Mouse (Mus musculus) NIH3T3 (cell line): ENCODE results near the gene Gm44965.

Experiments used
- DNase-seq: peaks from one replicate; pipeline ENCODE4 v3.0.0-alpha.2; 2012; ENCODE audit warnings: low read depth

Gene Gm44965

DNA sequence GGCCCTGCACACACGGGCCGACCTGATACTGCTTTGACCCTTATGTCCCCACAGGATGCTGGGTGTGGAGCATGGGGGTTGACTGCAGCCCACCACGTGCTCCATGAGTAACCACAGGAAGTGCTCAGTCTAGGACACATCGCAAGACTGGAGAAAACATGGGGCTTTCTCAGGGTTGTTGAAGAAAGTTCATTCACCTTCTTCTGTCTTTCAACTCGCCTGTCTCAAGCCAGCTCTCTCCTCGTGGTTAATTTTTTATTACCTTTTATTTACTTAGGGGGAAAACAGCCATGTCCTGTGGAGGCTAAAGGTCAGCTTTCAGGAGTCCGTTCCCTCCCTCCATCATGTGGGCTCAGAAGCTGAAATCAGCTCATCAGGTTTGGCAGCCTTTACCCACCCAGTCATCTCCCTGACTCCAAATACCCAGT lies 72.4 kb downstream of the Gm44965 start:
- no peak for DNase-seq

DNA sequence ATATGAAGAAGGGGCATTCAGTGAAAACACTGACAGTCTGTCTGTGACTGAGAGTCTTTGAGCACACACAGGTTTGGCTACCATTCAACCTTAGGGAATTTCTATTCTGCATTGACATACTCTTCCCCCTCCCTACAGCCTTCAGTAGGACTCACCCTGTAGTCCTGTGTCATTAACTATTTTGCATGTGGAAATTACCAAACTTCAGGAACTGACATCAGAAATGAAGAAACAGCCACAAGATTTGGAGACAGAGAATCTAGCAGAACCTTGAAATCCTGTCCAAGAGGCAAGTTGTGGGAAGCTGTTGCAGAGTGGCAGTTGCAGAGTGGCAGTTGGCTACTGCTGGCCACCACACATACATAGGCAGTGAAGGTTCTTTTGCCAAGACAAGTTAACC lies 74.3 kb downstream of the Gm44965 start:
- no peak for DNase-seq
